Mouse (Mus musculus): ENCODE results near the gene Acvr1b. TPM values are rescaled to one million over a fixed set of nuclear protein-coding genes. Genes with fewer than 3 reads are reported as not detected.

Gene Acvr1b
- polyA plus RNA-seq, 1 experiment, result 6.4 TPM

- H3K4me3 ChIP-seq (replicated peaks; ENCODE audit: control insufficient read depth, low read depth, low read length), result no peak overlapping the region
- no peaks in the 10 kb centered on the region; the same call in none of the 2 replicates for H3K4me1 ChIP-seq (ENCODE audit: control insufficient read depth, insufficient read depth, low read length)
- WGBS, result 31% methylated on average over 6 of the region's 6 CpGs
- no peak for TF ChIP-seq CTCF (IDR thresholded peaks at IDR 0.05; ENCODE audit: control insufficient read depth, insufficient read depth, low read length)
- TF ChIP-seq POLR2A (IDR thresholded peaks at IDR 0.05; ENCODE audit: borderline replicate concordance, control insufficient read depth, low read depth, low read length), result no peak
- H3K27ac ChIP-seq (ENCODE audit: control insufficient read depth, insufficient read depth, low read depth, low read length, poor library complexity), result no peak overlapping the region
Measured at GRCm38 (mm10) chr15:101132761-101133160, 41.1 kb upstream of the Acvr1b start.

GRCm38 (mm10) chr15:101133993-101134704, 39.7 kb upstream of the Acvr1b start:
- Histone ChIP-seq H3K4me1 (ENCODE audit: control insufficient read depth, insufficient read depth, low read length) (no peaks in the 10 kb centered on the region; the same call in none of the 2 replicates), H3K4me3 (replicated peaks; ENCODE audit: control insufficient read depth, low read depth, low read length) (peak overlapping the region; percentile 35), H3K27ac (ENCODE audit: control insufficient read depth, insufficient read depth, low read depth, low read length, poor library complexity) (no peak overlapping the region)
- no peak for TF ChIP-seq CTCF (IDR thresholded peaks at IDR 0.05; ENCODE audit: control insufficient read depth, insufficient read depth, low read length)
- no peak for TF ChIP-seq POLR2A (IDR thresholded peaks at IDR 0.05; ENCODE audit: borderline replicate concordance, control insufficient read depth, low read depth, low read length)
- WGBS, result 27% methylated on average over 15 of the region's 15 CpGs

GRCm38 (mm10) chr15:101135405-101135804, 38.5 kb upstream of the Acvr1b start:
- WGBS, result 60% methylated on average over 8 of the region's 8 CpGs
- TF ChIP-seq CTCF (IDR thresholded peaks at IDR 0.05; ENCODE audit: control insufficient read depth, insufficient read depth, low read length) (no peak), POLR2A (IDR thresholded peaks at IDR 0.05; ENCODE audit: borderline replicate concordance, control insufficient read depth, low read depth, low read length) (no peak)
- H3K27ac ChIP-seq (ENCODE audit: control insufficient read depth, insufficient read depth, low read depth, low read length, poor library complexity), result no peak overlapping the region
- peaks cover 2% of the 10 kb centered on the region for H3K4me1 ChIP-seq (ENCODE audit: control insufficient read depth, insufficient read depth, low read length)
- no peak overlapping the region for H3K4me3 ChIP-seq (replicated peaks; ENCODE audit: control insufficient read depth, low read depth, low read length)

DNA sequence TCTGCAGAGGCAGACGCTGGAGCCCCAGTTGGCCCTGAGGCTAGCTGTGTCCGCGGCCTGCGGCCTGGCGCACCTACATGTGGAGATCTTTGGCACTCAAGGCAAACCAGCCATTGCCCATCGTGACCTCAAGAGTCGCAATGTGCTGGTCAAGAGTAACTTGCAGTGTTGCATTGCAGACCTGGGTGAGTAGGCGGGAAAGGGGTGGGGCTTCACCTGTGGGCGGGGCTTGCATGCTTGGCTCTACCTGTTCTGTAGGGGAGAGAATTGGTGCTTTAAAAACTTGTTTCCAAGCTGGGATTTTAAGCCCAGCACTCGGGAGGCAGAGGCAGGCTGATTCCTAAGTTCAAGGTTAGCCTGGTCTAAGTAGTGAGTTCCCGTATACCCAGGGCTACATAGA, 36.4 kb upstream of the Acvr1b start:
- TF ChIP-seq POLR2A (IDR thresholded peaks at IDR 0.05; ENCODE audit: borderline replicate concordance, control insufficient read depth, low read depth, low read length) (no peak), CTCF (IDR thresholded peaks at IDR 0.05; ENCODE audit: control insufficient read depth, insufficient read depth, low read length) (no peak)

GRCm38 (mm10) chr15:101138675-101139074, 35.2 kb upstream of the Acvr1b start:
- H3K4me3 ChIP-seq (replicated peaks; ENCODE audit: control insufficient read depth, low read depth, low read length), result no peak overlapping the region
- no peak for TF ChIP-seq CTCF (IDR thresholded peaks at IDR 0.05; ENCODE audit: control insufficient read depth, insufficient read depth, low read length)
- TF ChIP-seq POLR2A (IDR thresholded peaks at IDR 0.05; ENCODE audit: borderline replicate concordance, control insufficient read depth, low read depth, low read length), result no peak
- peaks cover 2% of the 10 kb centered on the region for H3K4me1 ChIP-seq (ENCODE audit: control insufficient read depth, insufficient read depth, low read length)
- no peak overlapping the region for H3K27ac ChIP-seq (ENCODE audit: control insufficient read depth, insufficient read depth, low read depth, low read length, poor library complexity)
- WGBS, result 70% methylated on average over 3 of the region's 3 CpGs

More for the DNA sequence above, 36.4 kb upstream of the Acvr1b start:
- H3K4me3 ChIP-seq (replicated peaks; ENCODE audit: control insufficient read depth, low read depth, low read length), result no peak overlapping the region
- peaks cover 2% of the 10 kb centered on the region for H3K4me1 ChIP-seq (ENCODE audit: control insufficient read depth, insufficient read depth, low read length)
- H3K27ac ChIP-seq (ENCODE audit: control insufficient read depth, insufficient read depth, low read depth, low read length, poor library complexity), result no peak overlapping the region
- 87% methylated on average over 11 of the region's 11 CpGs for WGBS

DNA sequence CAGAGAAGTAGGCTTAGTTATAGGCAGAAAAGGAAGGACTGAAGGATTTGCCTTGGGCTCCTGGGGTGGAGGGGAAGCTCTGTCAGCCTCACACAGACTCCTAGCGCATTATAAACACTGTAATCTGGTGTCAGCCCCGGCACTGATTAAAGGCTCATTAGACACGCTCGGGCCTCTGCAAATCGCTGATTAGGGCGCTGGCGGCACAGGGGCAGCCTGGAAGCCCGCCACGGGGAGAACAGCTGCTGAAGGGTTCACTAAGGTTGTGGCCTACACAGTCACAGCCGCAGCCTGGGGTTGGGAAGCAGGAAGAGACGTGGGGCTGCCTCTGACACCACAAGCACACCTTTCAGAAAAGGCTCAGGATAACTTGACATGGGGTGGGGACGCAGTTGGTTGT, 34.0 kb upstream of the Acvr1b start:
- TF ChIP-seq CTCF (IDR thresholded peaks at IDR 0.05; ENCODE audit: control insufficient read depth, insufficient read depth, low read length) (no peak), POLR2A (IDR thresholded peaks at IDR 0.05; ENCODE audit: borderline replicate concordance, control insufficient read depth, low read depth, low read length) (no peak)

GRCm38 (mm10) chr15:101140587-101140986, 33.3 kb upstream of the Acvr1b start:
- no peak overlapping the region for H3K4me3 ChIP-seq (replicated peaks; ENCODE audit: control insufficient read depth, low read depth, low read length)
- TF ChIP-seq CTCF (IDR thresholded peaks at IDR 0.05; ENCODE audit: control insufficient read depth, insufficient read depth, low read length) (no peak), POLR2A (IDR thresholded peaks at IDR 0.05; ENCODE audit: borderline replicate concordance, control insufficient read depth, low read depth, low read length) (no peak)
- WGBS, result 51% methylated on average over 6 of the region's 6 CpGs
- H3K4me1 ChIP-seq (ENCODE audit: control insufficient read depth, insufficient read depth, low read length), result peaks cover 5% of the 10 kb centered on the region
- H3K27ac ChIP-seq (ENCODE audit: control insufficient read depth, insufficient read depth, low read depth, low read length, poor library complexity), result no peak overlapping the region

More for the DNA sequence above, 34.0 kb upstream of the Acvr1b start:
- peaks cover 2% of the 10 kb centered on the region; the same call in 1 of the 2 replicates for H3K4me1 ChIP-seq (ENCODE audit: control insufficient read depth, insufficient read depth, low read length)
- 36% methylated on average over 12 of the region's 12 CpGs for WGBS
- no peak overlapping the region for H3K27ac ChIP-seq (ENCODE audit: control insufficient read depth, insufficient read depth, low read depth, low read length, poor library complexity)
- no peak overlapping the region for H3K4me3 ChIP-seq (replicated peaks; ENCODE audit: control insufficient read depth, low read depth, low read length)

- TF ChIP-seq POLR2A (IDR thresholded peaks at IDR 0.05; ENCODE audit: borderline replicate concordance, control insufficient read depth, low read depth, low read length), result no peak
- TF ChIP-seq CTCF (IDR thresholded peaks at IDR 0.05; ENCODE audit: control insufficient read depth, insufficient read depth, low read length), result no peak
- 6% methylated on average over 14 of the region's 14 CpGs for WGBS
- peak overlapping the region; percentile 15 for H3K4me3 ChIP-seq (replicated peaks; ENCODE audit: control insufficient read depth, low read depth, low read length)
- H3K27ac ChIP-seq (ENCODE audit: control insufficient read depth, insufficient read depth, low read depth, low read length, poor library complexity), result no peak overlapping the region
- peaks cover 6% of the 10 kb centered on the region for H3K4me1 ChIP-seq (ENCODE audit: control insufficient read depth, insufficient read depth, low read length)
Measured at GRCm38 (mm10) chr15:101141061-101141541, 32.8 kb upstream of the Acvr1b start.

Data from bone marrow, adult 2 months (tissue).